Mouse (Mus musculus) thymus, postnatal 10 days (tissue): ENCODE results near the gene Ccdc136.

Experiments used
- DNase-seq, 2 experiments: peaks; one replicate each; pipeline ENCODE4 v3.0.0; 2021; ENCODE audit warnings: low spot score in 2 of 2

Gene Ccdc136

GRCm38 (mm10) chr6:29436461-29436934, 40.4 kb downstream of the Ccdc136 start:
- DNase-seq = no peak

- no peak for DNase-seq
Measured at GRCm38 (mm10) chr6:29439251-29439650, 43.1 kb downstream of the Ccdc136 start.

- no peak for DNase-seq
Measured at GRCm38 (mm10) chr6:29439789-29440188, 43.7 kb downstream of the Ccdc136 start.

GRCm38 (mm10) chr6:29444773-29445172, 48.7 kb downstream of the Ccdc136 start:
- peak in 1 of 2 experiments; percentile 53 for DNase-seq

- DNase-seq = no peak
Measured at GRCm38 (mm10) chr6:29445354-29445753, 49.2 kb downstream of the Ccdc136 start.

- no peak for DNase-seq
Measured at GRCm38 (mm10) chr6:29449858-29450257, 53.7 kb downstream of the Ccdc136 start.

- no peak for DNase-seq
Measured at GRCm38 (mm10) chr6:29450667-29451066, 54.6 kb downstream of the Ccdc136 start.

GRCm38 (mm10) chr6:29461502-29461901, 65.4 kb downstream of the Ccdc136 start:
- DNase-seq = no peak

- no peak for DNase-seq
Measured at GRCm38 (mm10) chr6:29463388-29463787, 67.3 kb downstream of the Ccdc136 start.

GRCm38 (mm10) chr6:29467583-29468354, 71.7 kb downstream of the Ccdc136 start, which contains the start of gene Atp6v1f:
Atp6v1f (plus strand) TSS chr6:29467718.
- peak; percentile 84 to 91 for DNase-seq

GRCm38 (mm10) chr6:29468851-29469250, 72.7 kb downstream of the Ccdc136 start:
- no peak for DNase-seq

- DNase-seq = no peak
Measured at GRCm38 (mm10) chr6:29471137-29471536, 75.0 kb downstream of the Ccdc136 start, which contains the start of gene Atp6v1fnb. Atp6v1fnb (plus strand) TSS chr6:29471437.

GRCm38 (mm10) chr6:29473941-29474691, 78.0 kb downstream of the Ccdc136 start:
- peak; percentile 65 to 73 for DNase-seq

GRCm38 (mm10) chr6:29474736-29475135, 78.6 kb downstream of the Ccdc136 start:
- DNase-seq = no peak
